Mouse (Mus musculus): Measurements from ENCODE around the gene Gdf1.

DNA sequence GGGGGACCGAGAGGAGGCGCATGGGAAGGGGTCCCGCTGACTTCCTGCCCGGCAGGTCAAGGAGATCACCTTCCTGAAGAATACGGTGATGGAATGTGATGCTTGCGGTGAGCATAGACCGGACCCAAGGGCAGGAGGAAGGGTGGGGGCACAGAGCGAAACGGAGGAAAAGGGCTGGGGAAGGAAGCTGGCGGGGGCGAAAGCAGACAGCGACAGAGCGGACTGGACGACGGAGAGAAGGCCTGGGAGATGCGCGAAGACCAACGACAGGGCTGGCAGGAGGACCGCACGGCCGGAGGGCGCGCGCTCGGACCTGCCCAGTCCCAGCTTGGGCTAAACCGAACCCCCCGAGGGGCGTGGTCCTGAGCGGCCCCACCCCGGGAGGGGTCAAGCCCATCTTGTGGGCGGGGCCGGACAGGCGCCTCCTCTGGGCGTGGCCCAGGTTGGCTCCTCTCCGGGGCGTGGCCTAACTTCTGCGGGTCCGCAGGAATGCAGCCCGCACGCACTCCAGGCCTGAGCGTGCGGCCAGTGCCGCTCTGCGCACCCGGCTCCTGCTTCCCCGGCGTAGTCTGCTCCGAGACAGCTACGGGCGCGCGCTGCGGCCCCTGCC is 44.8 kb downstream of the Gdf1 start:
- no peak for TF ChIP-seq CTCF (conservative IDR thresholded peaks at IDR 0.05; ENCODE audit: low read length)
- no peak for TF ChIP-seq POU5F1 (IDR thresholded peaks at IDR 0.05; ENCODE audit: borderline replicate concordance, low read length)
- TF ChIP-seq NANOG (IDR thresholded peaks at IDR 0.05; ENCODE audit: borderline replicate concordance, low read length), result no peak
